Mouse (Mus musculus) ES-Bruce4 (cell line): ENCODE data around the gene Zfp770.

Experiments used
- CTCF ChIP-seq: IDR thresholded peaks from one replicate; pipeline ENCODE4 v1.8.1; 2011; ENCODE audit warnings: low read depth, low read length
- EP300 ChIP-seq: IDR thresholded peaks from 2 replicates; pipeline ENCODE4 v1.6.1; 2011; ENCODE audit warnings: low read depth, low read length; ENCODE audit not compliant: insufficient read depth

DNA sequence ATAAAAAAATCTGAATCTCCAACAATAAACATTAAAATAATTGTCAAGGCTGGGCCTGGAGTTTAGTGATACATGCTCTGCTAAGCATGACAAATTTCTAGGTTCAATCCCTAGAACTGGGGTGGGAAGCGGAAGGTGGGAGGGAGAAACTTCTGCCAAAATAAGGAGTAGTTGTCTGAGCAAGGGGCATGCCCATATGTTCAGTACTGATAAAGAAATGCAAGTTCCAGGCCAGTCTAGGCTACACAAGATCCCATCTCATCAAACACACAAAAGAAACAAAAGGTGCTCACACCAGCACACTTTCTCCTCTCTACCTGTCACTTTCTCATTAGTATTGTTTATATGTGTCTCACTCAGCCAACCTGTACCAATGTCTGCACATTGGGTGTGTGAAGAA, 44.6 kb downstream of the Zfp770 start:
- no peak for TF ChIP-seq CTCF
- no peak for TF ChIP-seq EP300
